Mouse (Mus musculus) CH12.LX (cell line): ENCODE results near the gene 9930021J03Rik.

Experiments
- CHD2 ChIP-seq: IDR thresholded peaks from 2 replicates; pipeline ENCODE4 v1.6.1; 2011; ENCODE audit warnings: low read length, improper control_type of control experiment
- CTCF ChIP-seq, 2 experiments: IDR thresholded peaks in 1 of 2; conservative IDR thresholded peaks in 1 of 2; 2 replicates each; pipeline ENCODE4 v1.5.1; 2011 to 2012; ENCODE audit warnings: low read depth in 2 of 2, low read length in 2 of 2, improper control_type of control experiment in 1 of 2, inconsistent platforms in 1 of 2, mild to moderate bottlenecking in 1 of 2, moderate library complexity in 1 of 2
- EP300 ChIP-seq: IDR thresholded peaks from 2 replicates; pipeline ENCODE4 v1.6.1; 2011; ENCODE audit warnings: low read length, improper control_type of control experiment
- JUN ChIP-seq: IDR thresholded peaks from 2 replicates; pipeline ENCODE4 v1.6.1; 2011; ENCODE audit warnings: low read depth, mild to moderate bottlenecking, low read length, improper control_type of control experiment, moderate library complexity; ENCODE audit not compliant: insufficient read depth
- MAFK ChIP-seq: IDR thresholded peaks from 2 replicates; pipeline ENCODE4 v1.6.1; 2011; ENCODE audit warnings: low read length, improper control_type of control experiment; ENCODE audit not compliant: insufficient replicate concordance
- NELFE ChIP-seq: IDR thresholded peaks from 2 replicates; pipeline ENCODE4 v1.6.1; 2011; ENCODE audit warnings: low read depth, low read length, improper control_type of control experiment
- NRF1 ChIP-seq: IDR thresholded peaks from 2 replicates; pipeline ENCODE4 v1.6.1; 2014; ENCODE audit warnings: low read depth, mild to moderate bottlenecking, inconsistent platforms, low read length, improper control_type of control experiment, moderate library complexity
- POLR2A ChIP-seq: IDR thresholded peaks from 2 replicates; pipeline ENCODE4 v1.6.1; 2011; ENCODE audit warnings: low read depth, mild to moderate bottlenecking, improper control_type of control experiment, low read length
- SMC3 ChIP-seq: IDR thresholded peaks from 2 replicates; pipeline ENCODE4 v1.6.1; 2011; ENCODE audit warnings: low read depth, low read length, improper control_type of control experiment
- USF1 ChIP-seq: IDR thresholded peaks from 2 replicates; pipeline ENCODE4 v1.6.1; 2014; ENCODE audit warnings: low read depth, mild to moderate bottlenecking, inconsistent platforms, low read length, improper control_type of control experiment
- USF2 ChIP-seq: conservative IDR thresholded peaks from 2 replicates; pipeline ENCODE4 v1.6.1; 2011; ENCODE audit warnings: low read depth, low read length, improper control_type of control experiment
- ZMIZ1 ChIP-seq: IDR thresholded peaks from 2 replicates; pipeline ENCODE4 v1.6.1; 2012; ENCODE audit warnings: low read depth, mild to moderate bottlenecking, inconsistent platforms, low read length, improper control_type of control experiment

DNA sequence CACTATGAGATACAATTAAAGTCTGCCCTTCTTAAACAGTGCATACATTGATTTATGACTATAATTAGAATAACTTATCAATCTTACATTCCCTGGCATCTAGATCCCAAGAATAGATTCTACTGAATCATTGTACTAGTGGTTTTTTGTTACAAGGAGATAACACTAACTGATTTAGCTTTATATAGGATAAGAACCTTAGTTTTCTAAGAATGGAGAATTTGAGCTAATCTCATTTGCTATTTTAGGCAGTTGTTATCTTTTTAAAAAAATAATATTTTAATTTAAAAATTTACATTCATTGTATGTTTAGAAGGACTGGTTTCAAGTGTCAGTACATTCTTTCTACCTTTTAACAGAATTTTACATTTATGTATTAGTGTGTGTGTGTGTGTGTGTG lies 17.8 kb downstream of the 9930021J03Rik start:
- no peak for TF ChIP-seq EP300
- TF ChIP-seq USF1, result no peak
- no peak for TF ChIP-seq MAFK
- TF ChIP-seq ZMIZ1, result no peak
- TF ChIP-seq POLR2A, result no peak
- no peak for TF ChIP-seq CTCF (conservative IDR thresholded peaks at IDR 0.05 in 1 of 2, IDR thresholded peaks at IDR 0.05 in 1 of 2; ENCODE audit: low read depth in 2 of 2, low read length in 2 of 2)
- no peak for TF ChIP-seq SMC3
- no peak for TF ChIP-seq NELFE
- TF ChIP-seq CHD2, result no peak
- TF ChIP-seq NRF1, result no peak
- no peak for TF ChIP-seq JUN
- no peak for TF ChIP-seq USF2
